Mouse (Mus musculus): ENCODE data around the gene Ric3.

Ric3 gene

GRCm38 (mm10) chr7:109000315-109000954 lies 82.7 kb downstream of the Ric3 start:
- no peak for DNase-seq (ENCODE audit: low spot score)

DNA sequence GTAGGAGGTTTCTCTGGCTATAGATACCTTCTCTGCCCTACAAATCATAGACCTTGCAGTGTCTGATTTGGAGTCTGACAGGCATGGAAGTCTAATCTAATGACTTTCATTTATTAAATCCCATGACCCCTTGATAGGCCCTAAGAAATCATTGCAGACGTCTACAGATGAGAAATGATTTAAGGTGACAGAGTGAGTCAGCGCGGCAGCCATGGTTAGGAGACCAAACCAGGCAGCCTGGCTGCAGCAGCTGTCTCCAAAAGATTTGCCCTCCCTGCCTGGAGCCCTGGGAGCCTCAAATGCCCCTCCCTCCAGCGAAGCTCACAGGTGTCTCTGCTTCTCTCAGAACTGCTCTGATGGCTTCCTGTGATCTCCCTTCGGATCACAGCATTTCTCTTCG lies 87.0 kb downstream of the Ric3 start:
- DNase-seq (ENCODE audit: low spot score), result no peak

GRCm38 (mm10) chr7:108993881-108994291 lies 89.2 kb downstream of the Ric3 start:
- DNase-seq (ENCODE audit: low spot score), result no peak

GRCm38 (mm10) chr7:108993230-108993629 lies 89.9 kb downstream of the Ric3 start:
- no peak for DNase-seq (ENCODE audit: low spot score)

- DNase-seq (ENCODE audit: low spot score), result no peak
Observed at GRCm38 (mm10) chr7:108991207-108991606, 91.9 kb downstream of the Ric3 start.

DNA sequence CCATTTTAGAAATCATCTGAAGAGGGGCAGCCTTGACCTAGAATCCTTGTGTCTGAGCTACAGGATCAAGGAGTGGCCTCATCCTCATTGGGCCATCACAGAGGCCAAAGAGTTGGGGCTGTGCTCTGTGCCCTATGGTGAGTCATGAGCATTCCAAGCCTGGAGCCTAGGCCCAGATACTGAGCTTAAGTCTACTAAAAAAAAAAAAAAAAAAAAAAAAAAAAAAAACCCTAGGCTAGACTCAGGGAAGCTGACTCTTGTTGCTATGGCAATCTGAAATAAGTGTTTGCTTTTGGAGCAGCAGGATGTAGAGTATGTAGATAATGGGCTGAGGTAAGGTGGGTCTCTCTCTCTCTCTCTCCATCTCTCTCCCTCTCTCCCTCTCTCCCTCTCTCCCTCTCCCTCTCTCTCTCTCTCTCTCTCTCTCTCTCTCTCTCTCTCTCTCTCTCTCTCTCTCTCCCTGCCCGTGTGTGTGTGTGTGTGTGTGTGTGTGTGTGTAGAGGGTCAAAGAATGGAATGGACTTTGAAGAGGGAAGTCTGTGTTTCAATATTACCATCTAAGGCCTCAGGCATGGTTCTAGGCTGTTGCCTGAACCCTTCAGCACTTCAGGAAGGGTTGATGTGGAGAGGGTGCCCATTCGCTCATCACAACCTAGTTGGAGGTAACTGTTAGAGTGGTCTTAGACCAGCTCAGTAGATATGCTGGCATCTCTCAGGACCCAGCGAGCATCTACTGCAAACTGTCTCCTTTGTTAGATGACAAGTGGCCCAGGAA lies 97.0 kb downstream of the Ric3 start:
- no peak for DNase-seq (ENCODE audit: low spot score)
